Mouse (Mus musculus): ENCODE results near the gene Spata25. TPM values are rescaled to one million over a fixed set of nuclear protein-coding genes. Genes with fewer than 3 reads are reported as not detected.

Gene Spata25
- total and polyA plus RNA-seq, 3 experiments = 0.23 to 0.68 (median 0.60) TPM

- intact Hi-C loops (cut with DNase I) = no loop called here
Observed at GRCm38 (mm10) chr2:164829090-164829489, 753 bp upstream of the Spata25 start.

GRCm38 (mm10) chr2:164827146-164827850, 1.0 kb downstream of the Spata25 start:
- Histone ChIP-seq H3K27me3 (ENCODE audit: control insufficient read depth, insufficient read depth, low read length) (no peaks in the 10 kb centered on the region), H3K9ac (ENCODE audit: low read depth, low read length) (no peak overlapping the region), H3K27ac (no peak overlapping the region), H3K36me3 (ENCODE audit: control insufficient read depth, insufficient read depth, low read length) (no peaks in the 10 kb centered on the region), H3K4me1 (ENCODE audit: control insufficient read depth, insufficient read depth, low read length) (no peaks in the 10 kb centered on the region; the same call in 1 of the 2 replicates), H3K4me3 (no peak overlapping the region), H3K79me2 (replicated peaks; ENCODE audit: control insufficient read depth, insufficient read depth, low read length) (no peaks in the 10 kb centered on the region)
- intact Hi-C loops (cut with DNase I) = no loop called here
- WGBS = 74% methylated on average over 16 of the region's 16 CpGs
- TF ChIP-seq CTCF (IDR thresholded peaks at IDR 0.05) (no peak), POLR2A (IDR thresholded peaks at IDR 0.05; ENCODE audit: insufficient read depth, low read depth, low read length) (no peak), EP300 (IDR thresholded peaks at IDR 0.05; ENCODE audit: insufficient read depth, low read depth, low read length) (no peak)
- DNase-seq = no peak

More at GRCm38 (mm10) chr2:164829090-164829489, 753 bp upstream of the Spata25 start:
- TF ChIP-seq POLR2A (IDR thresholded peaks at IDR 0.05; ENCODE audit: insufficient read depth, low read depth, low read length) (no peak), CTCF (IDR thresholded peaks at IDR 0.05) (no peak), EP300 (IDR thresholded peaks at IDR 0.05; ENCODE audit: insufficient read depth, low read depth, low read length) (no peak)
- Histone ChIP-seq H3K27ac (no peak overlapping the region), H3K79me2 (replicated peaks; ENCODE audit: control insufficient read depth, insufficient read depth, low read length) (no peaks in the 10 kb centered on the region), H3K36me3 (ENCODE audit: control insufficient read depth, insufficient read depth, low read length) (no peaks in the 10 kb centered on the region), H3K27me3 (ENCODE audit: control insufficient read depth, insufficient read depth, low read length) (no peaks in the 10 kb centered on the region), H3K4me1 (ENCODE audit: control insufficient read depth, insufficient read depth, low read length) (0 out of 2 replicates have a peak, but pooled peaks cover 1% of the 10 kb centered on the region), H3K4me3 (no peak overlapping the region), H3K9ac (ENCODE audit: low read depth, low read length) (no peak overlapping the region)
- DNase-seq = no peak
- WGBS = 95% methylated on average over 1 of the region's 1 CpGs

DNA sequence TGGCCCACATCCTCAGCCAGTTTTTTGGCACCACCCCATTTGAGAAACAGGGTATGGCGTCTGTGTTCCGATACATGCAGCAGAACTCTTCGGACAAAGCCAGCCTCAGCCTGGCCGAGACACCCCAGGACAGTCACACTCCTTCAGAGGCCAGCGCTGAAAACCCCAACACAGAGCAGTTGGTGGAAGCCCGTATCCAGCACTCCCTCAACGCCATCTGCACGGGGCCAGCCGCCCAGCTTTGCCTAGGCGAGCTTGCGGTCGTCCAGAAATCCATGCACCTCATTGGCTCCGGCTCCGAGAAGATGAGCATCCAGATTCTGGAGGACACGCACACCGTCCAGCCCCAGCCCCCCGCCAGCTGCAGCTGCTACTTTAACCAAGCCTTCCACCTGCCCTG, 2.8 kb downstream of the Spata25 start:
- intact Hi-C loops (cut with DNase I) = no loop called here
- no peaks in the 10 kb centered on the region; the same call in 1 of the 2 replicates for H3K4me1 ChIP-seq (ENCODE audit: control insufficient read depth, insufficient read depth, low read length)
- H3K9ac ChIP-seq (ENCODE audit: low read depth, low read length) = no peak overlapping the region
- no peak overlapping the region for H3K4me3 ChIP-seq
- no peaks in the 10 kb centered on the region for H3K27me3 ChIP-seq (ENCODE audit: control insufficient read depth, insufficient read depth, low read length)
- WGBS = 96% methylated on average over 17 of the region's 17 CpGs
- no peak for DNase-seq
- no peak for TF ChIP-seq POLR2A (IDR thresholded peaks at IDR 0.05; ENCODE audit: insufficient read depth, low read depth, low read length)
- no peak for TF ChIP-seq EP300 (IDR thresholded peaks at IDR 0.05; ENCODE audit: insufficient read depth, low read depth, low read length)
- TF ChIP-seq CTCF (IDR thresholded peaks at IDR 0.05) = no peak
- H3K79me2 ChIP-seq (replicated peaks; ENCODE audit: control insufficient read depth, insufficient read depth, low read length) = no peaks in the 10 kb centered on the region
- no peaks in the 10 kb centered on the region for H3K36me3 ChIP-seq (ENCODE audit: control insufficient read depth, insufficient read depth, low read length)
- H3K27ac ChIP-seq = no peak overlapping the region

DNA sequence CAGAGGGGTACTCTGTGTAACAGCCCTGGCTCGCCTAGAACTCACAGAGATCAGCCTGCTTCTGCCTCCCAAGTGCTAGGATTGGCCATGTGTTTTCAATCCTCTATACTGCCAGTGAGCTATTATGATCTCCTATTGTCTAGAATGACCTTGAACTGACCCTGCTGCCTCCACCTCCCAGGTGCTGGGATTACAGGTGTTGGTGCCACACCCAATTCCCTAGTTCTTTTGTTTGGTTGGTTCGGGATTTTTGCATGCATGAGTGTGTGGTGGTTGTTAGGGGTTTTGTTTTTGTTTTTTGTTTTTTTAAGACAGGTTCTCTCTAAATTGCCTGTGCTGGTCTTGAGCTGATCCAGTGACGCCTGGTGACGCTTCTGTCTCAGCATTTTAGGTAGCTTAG, 4.4 kb downstream of the Spata25 start:
- Histone ChIP-seq H3K79me2 (replicated peaks; ENCODE audit: control insufficient read depth, insufficient read depth, low read length) (no peaks in the 10 kb centered on the region), H3K36me3 (ENCODE audit: control insufficient read depth, insufficient read depth, low read length) (no peaks in the 10 kb centered on the region), H3K27ac (no peak overlapping the region), H3K4me3 (no peak overlapping the region), H3K4me1 (ENCODE audit: control insufficient read depth, insufficient read depth, low read length) (no peaks in the 10 kb centered on the region; the same call in 1 of the 2 replicates), H3K27me3 (ENCODE audit: control insufficient read depth, insufficient read depth, low read length) (no peaks in the 10 kb centered on the region), H3K9ac (ENCODE audit: low read depth, low read length) (no peak overlapping the region)
- WGBS = 88% methylated on average over 4 of the region's 4 CpGs
- no peak for DNase-seq
- intact Hi-C loops (cut with DNase I) = loop anchor here (2.0 kb wide), 1 partner anchor 19 kb away; the partner anchor contains the start of genes Acot8 and Zswim3
- no peak for TF ChIP-seq EP300 (IDR thresholded peaks at IDR 0.05; ENCODE audit: insufficient read depth, low read depth, low read length)
- TF ChIP-seq POLR2A (IDR thresholded peaks at IDR 0.05; ENCODE audit: insufficient read depth, low read depth, low read length) = no peak
- TF ChIP-seq CTCF (IDR thresholded peaks at IDR 0.05) = no peak

DNA sequence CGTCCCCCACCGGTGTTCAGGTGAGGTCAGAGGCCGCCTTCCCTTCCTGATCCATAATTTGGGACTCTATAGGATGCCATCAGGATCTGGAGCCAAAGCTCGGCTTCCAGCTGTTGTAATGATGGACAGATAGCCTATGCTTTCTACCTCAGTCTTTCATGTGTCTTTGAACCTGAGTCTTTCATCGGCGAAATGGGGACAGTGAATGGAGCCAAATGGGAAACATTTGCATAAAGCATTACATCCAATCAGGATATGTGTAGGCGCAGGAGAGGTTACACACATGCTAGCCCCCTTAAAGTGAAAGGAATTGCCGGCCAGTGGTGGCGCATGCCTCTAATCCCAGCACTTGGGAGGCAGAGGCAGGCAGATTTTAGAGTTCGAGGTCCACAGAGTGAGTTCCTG, 5.2 kb downstream of the Spata25 start:
- WGBS = under 1% methylated on average over 10 of the region's 10 CpGs
- Histone ChIP-seq H3K27me3 (ENCODE audit: control insufficient read depth, insufficient read depth, low read length) (no peaks in the 10 kb centered on the region), H3K4me1 (ENCODE audit: control insufficient read depth, insufficient read depth, low read length) (no peaks in the 10 kb centered on the region; the same call in 1 of the 2 replicates), H3K9ac (ENCODE audit: low read depth, low read length) (peak overlapping the region; percentile 90), H3K79me2 (replicated peaks; ENCODE audit: control insufficient read depth, insufficient read depth, low read length) (no peaks in the 10 kb centered on the region), H3K4me3 (peak overlapping the region; percentile 61), H3K36me3 (ENCODE audit: control insufficient read depth, insufficient read depth, low read length) (no peaks in the 10 kb centered on the region), H3K27ac (peak overlapping the region; percentile 80)
- no peak for TF ChIP-seq EP300 (IDR thresholded peaks at IDR 0.05; ENCODE audit: insufficient read depth, low read depth, low read length)
- TF ChIP-seq POLR2A (IDR thresholded peaks at IDR 0.05; ENCODE audit: insufficient read depth, low read depth, low read length) = no peak; the same call in 1 of the 2 replicates
- TF ChIP-seq CTCF (IDR thresholded peaks at IDR 0.05) = peak; percentile 24; the same call in 1 of the 2 replicates
- intact Hi-C loops (cut with DNase I) = loop anchor here (2.0 kb wide), 1 partner anchor 18 kb away; the partner anchor contains the start of genes Acot8 and Zswim3
- DNase-seq = no peak

GRCm38 (mm10) chr2:164822636-164823165, 5.6 kb downstream of the Spata25 start, which contains the start of gene Zswim1:
Zswim1 (plus strand) TSS chr2:164822686.
- peak; percentile 99 to 100 for DNase-seq
- H3K9ac ChIP-seq (ENCODE audit: low read depth, low read length) = peak within 1 kb of the TSS; percentile 90
- H3K4me3 ChIP-seq = peak within 1 kb of the TSS; percentile 61
- intact Hi-C loops (cut with DNase I) = loop anchor here (2.0 kb wide), 1 partner anchor 18 kb away; the partner anchor contains the start of genes Acot8 and Zswim3
- no peaks in the 10 kb centered on the region; the same call in 1 of the 2 replicates for H3K4me1 ChIP-seq (ENCODE audit: control insufficient read depth, insufficient read depth, low read length)
- peak within 1 kb of the TSS; percentile 80 for H3K27ac ChIP-seq
- H3K36me3 ChIP-seq (ENCODE audit: control insufficient read depth, insufficient read depth, low read length) = no peaks in the 10 kb centered on the region
- H3K27me3 ChIP-seq (ENCODE audit: control insufficient read depth, insufficient read depth, low read length) = no peaks in the 10 kb centered on the region
- TF ChIP-seq CTCF (IDR thresholded peaks at IDR 0.05) (peak; percentile 14; the same call in 1 of the 2 replicates), POLR2A (IDR thresholded peaks at IDR 0.05; ENCODE audit: insufficient read depth, low read depth, low read length) (peak; percentile 84), EP300 (IDR thresholded peaks at IDR 0.05; ENCODE audit: insufficient read depth, low read depth, low read length) (no peak)
- H3K79me2 ChIP-seq (replicated peaks; ENCODE audit: control insufficient read depth, insufficient read depth, low read length) = no peaks in the 10 kb centered on the region
- 1% methylated on average over 32 of the region's 32 CpGs for WGBS

Data from heart, adult 2 months (tissue).